Mouse (Mus musculus): ENCODE data around the gene Bhlhe40. TPM values are rescaled to one million over a fixed set of nuclear protein-coding genes. Genes with fewer than 3 reads are reported as not detected.

Gene Bhlhe40
- polyA plus RNA-seq, 1 experiment = 8.1 TPM

GRCm38 (mm10) chr6:108638157-108638833, 22.1 kb upstream of the Bhlhe40 start:
- DNase-seq (ENCODE audit: low read depth in 1 of 2, low spot score in 2 of 2) = no peak

GRCm38 (mm10) chr6:108642020-108642419, 18.4 kb upstream of the Bhlhe40 start:
- TF ChIP-seq POLR2A (IDR thresholded peaks at IDR 0.05; ENCODE audit: low read depth, low read length) = no peak
- no peak for TF ChIP-seq CTCF (IDR thresholded peaks at IDR 0.05; ENCODE audit: extremely low read depth, insufficient read depth, insufficient read length, insufficient replicate concordance)
- no peak overlapping the region for H3K4me3 ChIP-seq (ENCODE audit: extremely low read depth, insufficient read depth, insufficient read length)
- DNase-seq (ENCODE audit: low read depth in 1 of 2, low spot score in 2 of 2) = no peak
- H3K36me3 ChIP-seq (ENCODE audit: control insufficient read depth, insufficient read depth, low read length) = no peaks in the 10 kb centered on the region
- H3K27ac ChIP-seq (ENCODE audit: insufficient read depth, low read length) = no peak overlapping the region
- H3K27me3 ChIP-seq (ENCODE audit: control insufficient read depth, insufficient read depth, low read length) = no peaks in the 10 kb centered on the region
- H3K4me1 ChIP-seq (ENCODE audit: control insufficient read depth, insufficient read depth, insufficient read length) = no peaks in the 10 kb centered on the region; the same call in 1 of the 2 replicates
- 87% methylated on average over 7 of the region's 7 CpGs for WGBS

More at GRCm38 (mm10) chr6:108638157-108638833, 22.1 kb upstream of the Bhlhe40 start:
- Histone ChIP-seq H3K4me3 (ENCODE audit: extremely low read depth, insufficient read depth, insufficient read length) (no peak overlapping the region), H3K27ac (ENCODE audit: insufficient read depth, low read length) (no peak overlapping the region), H3K27me3 (ENCODE audit: control insufficient read depth, insufficient read depth, low read length) (no peaks in the 10 kb centered on the region), H3K36me3 (ENCODE audit: control insufficient read depth, insufficient read depth, low read length) (no peaks in the 10 kb centered on the region), H3K4me1 (ENCODE audit: control insufficient read depth, insufficient read depth, insufficient read length) (peaks cover 8% of the 10 kb centered on the region; the same call in 1 of the 2 replicates)
- TF ChIP-seq CTCF (IDR thresholded peaks at IDR 0.05; ENCODE audit: extremely low read depth, insufficient read depth, insufficient read length, insufficient replicate concordance) = no peak
- 91% methylated on average over 6 of the region's 6 CpGs for WGBS

DNA sequence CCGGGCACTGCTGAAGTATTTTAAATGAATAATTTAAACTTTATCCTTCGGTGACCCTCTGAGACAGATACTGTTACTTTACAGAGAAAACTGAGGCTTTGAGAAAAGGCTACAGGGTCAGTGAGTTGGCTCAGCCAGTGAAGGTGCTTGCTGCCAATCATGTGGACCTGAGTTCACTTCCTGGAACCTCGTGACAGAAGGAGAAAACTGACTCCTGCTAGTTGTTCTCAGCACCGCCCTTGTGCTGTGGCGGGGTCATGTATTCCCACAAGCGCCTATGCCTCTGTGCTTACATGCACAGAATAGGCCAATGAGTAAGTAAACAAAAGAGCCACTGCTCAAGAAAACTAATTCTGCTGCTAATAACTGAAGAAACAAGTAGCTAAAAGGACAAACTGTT, 17.4 kb upstream of the Bhlhe40 start:
- WGBS = 78% methylated on average over 6 of the region's 6 CpGs
- no peak overlapping the region for H3K27ac ChIP-seq (ENCODE audit: insufficient read depth, low read length)
- H3K4me1 ChIP-seq (ENCODE audit: control insufficient read depth, insufficient read depth, insufficient read length) = no peaks in the 10 kb centered on the region; the same call in 1 of the 2 replicates

DNA sequence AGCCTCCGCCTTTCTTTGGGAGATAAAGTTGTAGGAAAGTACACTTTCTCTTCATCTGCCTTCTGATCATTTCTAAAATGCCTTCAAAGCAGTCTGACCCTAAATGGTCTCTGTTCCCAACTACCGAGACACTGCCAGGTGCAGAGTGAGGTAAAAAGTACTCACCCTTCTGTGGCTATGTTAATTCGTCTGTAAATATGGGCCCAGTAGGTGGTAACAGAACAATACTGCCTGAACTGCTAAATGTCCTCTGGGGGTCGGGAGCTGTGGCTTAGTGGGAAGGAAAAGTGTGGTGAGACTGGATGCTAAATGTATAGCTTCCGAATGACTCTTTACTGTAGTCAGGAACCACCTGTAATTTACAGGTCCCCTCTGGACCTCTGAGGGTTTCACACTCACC, 16.1 kb upstream of the Bhlhe40 start:
- Histone ChIP-seq H3K36me3 (ENCODE audit: control insufficient read depth, insufficient read depth, low read length) (no peaks in the 10 kb centered on the region), H3K27me3 (ENCODE audit: control insufficient read depth, insufficient read depth, low read length) (no peaks in the 10 kb centered on the region), H3K4me3 (ENCODE audit: extremely low read depth, insufficient read depth, insufficient read length) (no peak overlapping the region), H3K27ac (ENCODE audit: insufficient read depth, low read length) (no peak overlapping the region), H3K4me1 (ENCODE audit: control insufficient read depth, insufficient read depth, insufficient read length) (no peaks in the 10 kb centered on the region; the same call in 1 of the 2 replicates)
- 75% methylated on average over 5 of the region's 5 CpGs for WGBS
- DNase-seq (ENCODE audit: low read depth in 1 of 2, low spot score in 2 of 2) = no peak
- TF ChIP-seq CTCF (IDR thresholded peaks at IDR 0.05; ENCODE audit: extremely low read depth, insufficient read depth, insufficient read length, insufficient replicate concordance) (no peak), POLR2A (IDR thresholded peaks at IDR 0.05; ENCODE audit: low read depth, low read length) (no peak)

More for the DNA sequence above, 17.4 kb upstream of the Bhlhe40 start:
- Histone ChIP-seq H3K36me3 (ENCODE audit: control insufficient read depth, insufficient read depth, low read length) (no peaks in the 10 kb centered on the region), H3K27me3 (ENCODE audit: control insufficient read depth, insufficient read depth, low read length) (no peaks in the 10 kb centered on the region), H3K4me3 (ENCODE audit: extremely low read depth, insufficient read depth, insufficient read length) (no peak overlapping the region)
- DNase-seq (ENCODE audit: low read depth in 1 of 2, low spot score in 2 of 2) = no peak
- TF ChIP-seq POLR2A (IDR thresholded peaks at IDR 0.05; ENCODE audit: low read depth, low read length) (no peak), CTCF (IDR thresholded peaks at IDR 0.05; ENCODE audit: extremely low read depth, insufficient read depth, insufficient read length, insufficient replicate concordance) (no peak)

DNA sequence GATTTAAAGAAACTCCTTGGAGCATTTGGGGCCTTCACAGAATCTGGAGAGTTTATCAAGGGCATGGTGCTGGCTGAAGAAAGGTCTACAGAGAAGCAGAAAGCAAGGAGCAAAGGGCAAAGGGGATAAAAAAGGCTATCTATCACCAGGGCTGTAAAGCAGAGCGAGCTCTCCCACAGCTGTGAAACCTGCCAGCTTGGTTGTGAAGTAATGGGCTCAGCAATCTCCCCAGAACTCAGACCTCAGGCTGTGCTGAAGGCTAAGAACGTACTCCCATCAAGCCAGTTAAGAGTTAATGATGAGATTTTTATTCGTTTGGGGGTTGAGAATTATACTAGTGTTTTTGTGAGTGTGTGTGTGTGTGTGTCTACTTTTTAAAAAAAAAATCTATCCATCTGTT, 13.3 kb upstream of the Bhlhe40 start:
- H3K36me3 ChIP-seq (ENCODE audit: control insufficient read depth, insufficient read depth, low read length) = no peaks in the 10 kb centered on the region
- no peaks in the 10 kb centered on the region for H3K4me1 ChIP-seq (ENCODE audit: control insufficient read depth, insufficient read depth, insufficient read length)
- no peaks in the 10 kb centered on the region for H3K27me3 ChIP-seq (ENCODE audit: control insufficient read depth, insufficient read depth, low read length)
- no peak for TF ChIP-seq CTCF (IDR thresholded peaks at IDR 0.05; ENCODE audit: extremely low read depth, insufficient read depth, insufficient read length, insufficient replicate concordance)
- no peak for TF ChIP-seq POLR2A (IDR thresholded peaks at IDR 0.05; ENCODE audit: low read depth, low read length)
- no peak overlapping the region for H3K27ac ChIP-seq (ENCODE audit: insufficient read depth, low read length)
- DNase-seq (ENCODE audit: low read depth in 1 of 2, low spot score in 2 of 2) = no peak
- H3K4me3 ChIP-seq (ENCODE audit: extremely low read depth, insufficient read depth, insufficient read length) = no peak overlapping the region
- WGBS = 79% methylated on average over 3 of the region's 3 CpGs

DNA sequence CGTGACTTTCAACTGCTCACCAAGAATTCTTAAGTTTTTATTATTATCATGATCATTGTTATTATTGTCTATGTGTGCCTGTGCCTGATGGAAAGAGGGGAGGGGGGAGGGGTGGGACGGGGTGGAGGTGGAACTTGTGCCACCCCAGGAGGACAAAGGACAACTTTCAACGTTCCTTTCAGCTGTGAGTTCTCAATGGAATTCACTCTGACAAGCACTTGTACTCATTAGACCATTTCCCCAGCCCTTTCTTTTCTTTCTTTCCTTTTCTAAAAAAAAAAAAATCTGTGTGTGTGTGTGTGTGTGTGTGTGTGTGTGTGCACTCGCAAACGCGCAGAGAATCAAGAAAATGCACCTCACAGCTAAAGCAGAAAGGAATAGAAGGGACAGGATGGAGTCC, 12.4 kb upstream of the Bhlhe40 start:
- DNase-seq (ENCODE audit: low read depth in 1 of 2, low spot score in 2 of 2) = no peak
- no peak for TF ChIP-seq POLR2A (IDR thresholded peaks at IDR 0.05; ENCODE audit: low read depth, low read length)
- TF ChIP-seq CTCF (IDR thresholded peaks at IDR 0.05; ENCODE audit: extremely low read depth, insufficient read depth, insufficient read length, insufficient replicate concordance) = no peak
- H3K27me3 ChIP-seq (ENCODE audit: control insufficient read depth, insufficient read depth, low read length) = no peaks in the 10 kb centered on the region
- H3K36me3 ChIP-seq (ENCODE audit: control insufficient read depth, insufficient read depth, low read length) = no peaks in the 10 kb centered on the region
- H3K4me1 ChIP-seq (ENCODE audit: control insufficient read depth, insufficient read depth, insufficient read length) = no peaks in the 10 kb centered on the region
- H3K27ac ChIP-seq (ENCODE audit: insufficient read depth, low read length) = no peak overlapping the region
- WGBS = 78% methylated on average over 6 of the region's 6 CpGs
- no peak overlapping the region for H3K4me3 ChIP-seq (ENCODE audit: extremely low read depth, insufficient read depth, insufficient read length)

DNA sequence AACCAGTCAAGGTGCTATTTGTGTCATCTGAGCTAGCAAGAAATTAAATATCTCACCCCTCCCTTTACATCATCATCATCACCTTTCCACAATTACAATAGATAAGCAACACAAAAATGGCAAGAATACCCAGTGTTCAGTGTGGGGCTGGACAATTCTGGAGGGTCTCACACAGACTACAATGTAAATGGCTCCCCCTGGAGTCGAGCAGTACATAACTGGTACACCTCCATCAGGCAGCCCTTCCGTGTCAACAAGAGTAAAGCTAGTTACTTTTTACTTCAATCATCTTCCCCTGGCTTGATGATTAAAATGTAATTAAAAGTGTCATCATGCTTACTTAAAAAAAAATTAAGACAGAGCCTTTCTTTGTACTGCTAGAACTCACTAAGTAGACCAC, 4.6 kb upstream of the Bhlhe40 start:
- no peaks in the 10 kb centered on the region for H3K36me3 ChIP-seq (ENCODE audit: control insufficient read depth, insufficient read depth, low read length)
- peaks cover 4% of the 10 kb centered on the region; the same call in 1 of the 2 replicates for H3K4me1 ChIP-seq (ENCODE audit: control insufficient read depth, insufficient read depth, insufficient read length)
- H3K27ac ChIP-seq (ENCODE audit: insufficient read depth, low read length) = no peak overlapping the region
- TF ChIP-seq CTCF (IDR thresholded peaks at IDR 0.05; ENCODE audit: extremely low read depth, insufficient read depth, insufficient read length, insufficient replicate concordance) (peak; percentile 21; the same call in 1 of the 2 replicates), POLR2A (IDR thresholded peaks at IDR 0.05; ENCODE audit: low read depth, low read length) (no peak)
- H3K4me3 ChIP-seq (ENCODE audit: extremely low read depth, insufficient read depth, insufficient read length) = no peak overlapping the region
- WGBS = 21% methylated on average over 2 of the region's 2 CpGs
- DNase-seq (ENCODE audit: low read depth in 1 of 2, low spot score in 2 of 2) = peak in 1 of 2 experiments; percentile 37
- H3K27me3 ChIP-seq (ENCODE audit: control insufficient read depth, insufficient read depth, low read length) = no peaks in the 10 kb centered on the region

All from spleen, adult 2 months (tissue).